In the genomic region with DNA sequence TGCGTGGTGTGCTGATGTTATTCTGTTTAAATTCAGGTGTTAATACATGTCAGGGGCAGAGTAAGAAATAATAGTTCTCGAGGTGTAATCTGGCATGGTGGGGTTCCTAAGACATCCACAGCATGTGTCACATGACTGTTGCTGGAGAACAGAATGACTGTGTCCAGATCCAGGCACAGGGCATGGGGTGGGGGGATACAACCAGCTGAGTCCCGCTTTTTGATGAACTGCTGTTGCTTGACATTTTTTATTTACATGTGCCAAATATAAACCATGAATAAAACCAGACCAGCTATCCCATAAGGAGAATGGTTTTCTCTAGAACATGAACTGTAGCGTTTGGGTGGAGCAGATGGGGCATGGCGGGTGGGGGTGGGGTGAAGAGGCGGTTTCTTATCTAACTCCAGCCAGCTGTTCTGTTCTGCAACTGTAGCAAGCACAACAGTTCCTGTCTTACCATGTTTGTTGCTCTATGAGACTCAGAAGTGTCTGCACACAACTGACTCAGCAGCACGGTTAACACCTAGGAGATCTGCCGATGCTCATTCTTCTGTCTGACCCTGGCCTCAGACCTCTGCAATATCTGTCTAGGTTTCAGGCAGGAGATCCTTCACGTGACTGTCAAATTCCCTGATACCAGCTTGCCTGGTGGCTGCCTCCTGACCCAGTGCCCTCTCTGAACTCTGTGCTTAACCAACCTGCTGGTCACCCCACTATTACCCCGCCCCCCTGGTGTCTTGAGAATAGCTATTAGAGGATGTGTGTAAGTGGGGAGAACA, we compare ENCODE assay signal across 9 mouse cellular contexts. TPM values are rescaled to one million over a fixed set of nuclear protein-coding genes. Genes with fewer than 3 reads are reported as not detected.
DNase-seq lines count a peak whose midpoint lies in the region; ATAC-seq and TF ChIP-seq lines count a peak whose summit lies in the region.
"Had no signal": no experiment of that assay in that cellular context is flagged by ENCODE, and none has a peak within 500 bp of the region (broad histone marks: within the 10 kb centered on the region; RNA-seq: fewer than 3 reads in every experiment).

No protein-coding gene starts in this region.

- H3K36me3 ChIP-seq in lung, embryonic 14.5 days (ENCODE audit: insufficient read depth) = no peaks in the 10 kb centered on the region
- no peaks in the 10 kb centered on the region for H3K36me3 ChIP-seq in embryonic facial prominence, embryonic 10.5 days (replicated peaks)
- H3K36me3 ChIP-seq in limb, embryonic 11.5 days (ENCODE audit: control insufficient read depth, insufficient read depth, low read length) = no peaks in the 10 kb centered on the region
- H3K36me3 ChIP-seq in stomach, embryonic 16.5 days (ENCODE audit: control insufficient read depth, insufficient read depth, low read length) = no peaks in the 10 kb centered on the region
- H3K36me3 ChIP-seq: limb, embryonic 15.5 days had no signal

- DNase-seq in lung, embryonic 14.5 days = peak; percentile 11
- DNase-seq in lung, postnatal 25 days (ENCODE audit: low spot score) = no peak
- DNase-seq in embryonic facial prominence, embryonic 10.5 days (ENCODE audit: low spot score) = no peak
- no peak for DNase-seq in limb, embryonic 11.5 days (ENCODE audit: low spot score)
- DNase-seq in ovary, postnatal 14 days (ENCODE audit: low spot score) = no peak
- no peak for DNase-seq in adrenal gland, postnatal 4 days (ENCODE audit: low spot score in 2 of 2)
- DNase-seq in layer of hippocampus, adult 8-10 months (ENCODE audit: low spot score in 2 of 2) = no peak

- H3K4me3 ChIP-seq in lung, embryonic 14.5 days (ENCODE audit: low read depth, low read length) = no peak overlapping the region
- no peak overlapping the region for H3K4me3 ChIP-seq in embryonic facial prominence, embryonic 10.5 days
- H3K4me3 ChIP-seq in limb, embryonic 11.5 days (ENCODE audit: low read depth, low read length) = no peak overlapping the region
- H3K4me3 ChIP-seq in stomach, embryonic 16.5 days (replicated peaks; ENCODE audit: low read length) = no peak overlapping the region
- H3K4me3 ChIP-seq: limb, embryonic 15.5 days had no signal

- H3K9me3 ChIP-seq in lung, embryonic 14.5 days (ENCODE audit: low read depth, low read length) = no peaks in the 10 kb centered on the region
- no peaks in the 10 kb centered on the region for H3K9me3 ChIP-seq in embryonic facial prominence, embryonic 10.5 days
- no peaks in the 10 kb centered on the region for H3K9me3 ChIP-seq in limb, embryonic 11.5 days (ENCODE audit: control insufficient read depth, low read length)
- no peaks in the 10 kb centered on the region for H3K9me3 ChIP-seq in stomach, embryonic 16.5 days (replicated peaks; ENCODE audit: control insufficient read depth, low read length)
- H3K9me3 ChIP-seq: limb, embryonic 15.5 days had no signal

- no peak overlapping the region for H3K9ac ChIP-seq in lung, embryonic 14.5 days
- H3K9ac ChIP-seq in limb, embryonic 11.5 days (ENCODE audit: low read length) = no peak overlapping the region
- no peak overlapping the region for H3K9ac ChIP-seq in stomach, embryonic 16.5 days (ENCODE audit: low read length)
- H3K9ac ChIP-seq: limb, embryonic 15.5 days had no signal

- ATAC-seq in lung, embryonic 14.5 days (ENCODE audit: insufficient read depth) = peak; percentile 79
- ATAC-seq in limb, embryonic 11.5 days (ENCODE audit: insufficient number of reproducible peaks, low FRiP score, low TSS enrichment, low read depth) = peak; percentile 56; the same call in 1 of the 2 replicates
- peak; percentile 72 for ATAC-seq in stomach, embryonic 16.5 days (ENCODE audit: insufficient read depth, low FRiP score)

- H3K27ac ChIP-seq in lung, embryonic 14.5 days (ENCODE audit: low read depth) = peak overlapping the region; percentile 69; the same call in 1 of the 2 replicates
- H3K27ac ChIP-seq in embryonic facial prominence, embryonic 10.5 days (replicated peaks) = peak overlapping the region; percentile 3; the same call in 1 of the 2 replicates
- H3K27ac ChIP-seq in limb, embryonic 11.5 days (replicated peaks; ENCODE audit: low read depth, low read length) = no peak overlapping the region
- no peak overlapping the region for H3K27ac ChIP-seq in stomach, embryonic 16.5 days (ENCODE audit: low read length)
- H3K27ac ChIP-seq: limb, embryonic 15.5 days had no signal

- no peaks in the 10 kb centered on the region for H3K27me3 ChIP-seq in lung, embryonic 14.5 days (ENCODE audit: insufficient read depth, low read length)
- H3K27me3 ChIP-seq in embryonic facial prominence, embryonic 10.5 days (replicated peaks; ENCODE audit: low read depth, poor library complexity, severe bottlenecking) = no peaks in the 10 kb centered on the region
- H3K27me3 ChIP-seq in limb, embryonic 11.5 days (ENCODE audit: control insufficient read depth, insufficient read depth, low read length) = no peaks in the 10 kb centered on the region
- H3K27me3 ChIP-seq in stomach, embryonic 16.5 days (ENCODE audit: control insufficient read depth, insufficient read depth, low read length) = no peaks in the 10 kb centered on the region
- H3K27me3 ChIP-seq: limb, embryonic 15.5 days had no signal

- no peak overlapping the region for H3K4me2 ChIP-seq in lung, embryonic 14.5 days
- H3K4me2 ChIP-seq in limb, embryonic 11.5 days (ENCODE audit: low read depth, severe bottlenecking) = no peak overlapping the region
- no peak overlapping the region for H3K4me2 ChIP-seq in stomach, embryonic 16.5 days (ENCODE audit: low read depth, low read length)
- H3K4me2 ChIP-seq: limb, embryonic 15.5 days had no signal

- H3K4me1 ChIP-seq in lung, embryonic 14.5 days (ENCODE audit: insufficient read depth) = no peaks in the 10 kb centered on the region
- H3K4me1 ChIP-seq in embryonic facial prominence, embryonic 10.5 days = peaks cover 18% of the 10 kb centered on the region
- no peaks in the 10 kb centered on the region for H3K4me1 ChIP-seq in limb, embryonic 11.5 days (ENCODE audit: control insufficient read depth, insufficient read depth, low read length)
- peaks cover 8% of the 10 kb centered on the region; the same call in 1 of the 2 replicates for H3K4me1 ChIP-seq in stomach, embryonic 16.5 days (ENCODE audit: control insufficient read depth, insufficient read depth, low read length)
- H3K4me1 ChIP-seq: limb, embryonic 15.5 days had no signal

- no peak for TF ChIP-seq CTCF in lung, embryonic 14.5 days (IDR thresholded peaks at IDR 0.05; ENCODE audit: low read depth)

- WGBS in lung, embryonic 14.5 days = 34% methylated on average over 10 of the region's 10 CpGs
- WGBS in embryonic facial prominence, embryonic 10.5 days = 64% methylated on average over 10 of the region's 10 CpGs
- WGBS in limb, embryonic 11.5 days = 63% methylated on average over 10 of the region's 10 CpGs
- WGBS in stomach, embryonic 16.5 days = 43% methylated on average over 10 of the region's 10 CpGs

RNA-seq across cellular contexts. Expression of a gene that starts 8.4 kb away (rescaled TPM):
- polyA plus RNA-seq in lung, embryonic 14.5 days (2014; fragmentation: Nextera tagmentation; extraction: Ambion mirVana) = 46.3 and 51.2 TPM in 2 replicates
- polyA plus RNA-seq in embryonic facial prominence, embryonic 10.5 days (2016; fragmentation: Nextera tagmentation; extraction: Ambion mirVana) = 3.0 and 3.8 TPM in 2 replicates
- 1.2 TPM in 2 replicates for polyA plus RNA-seq in limb, embryonic 11.5 days (2014; fragmentation: Nextera tagmentation; extraction: Ambion mirVana)
- polyA plus RNA-seq in stomach, embryonic 16.5 days (2015; fragmentation: Nextera tagmentation; extraction: Ambion mirVana) = 52.0 and 60.4 TPM in 2 replicates
- total RNA-seq in adrenal gland, postnatal 4 days (2021) = 10 to 100 TPM in 1 of 2 experiments, under 1 TPM in 1; 0.54 to 10.3 TPM
- 10 to 100 TPM; 33.3 to 41.9 (median 35.4) TPM for total RNA-seq in layer of hippocampus, adult 8-10 months (2022)

Comparison
In these comparisons a context has a peak if more than half of its experiments do, and no peak if none do; other contexts are left out.
1. H3K27ac ChIP-seq: peak in lung, embryonic 14.5 days (single experiment) and embryonic facial prominence, embryonic 10.5 days (single experiment); none in limb, embryonic 11.5 days (single experiment) and stomach, embryonic 16.5 days (single experiment).
2. Peak in every context shown above with its lines, with median percentiles within 50 percentile points of each other: ATAC-seq.